Mouse (Mus musculus): ENCODE results near the gene Lats2.

DNA sequence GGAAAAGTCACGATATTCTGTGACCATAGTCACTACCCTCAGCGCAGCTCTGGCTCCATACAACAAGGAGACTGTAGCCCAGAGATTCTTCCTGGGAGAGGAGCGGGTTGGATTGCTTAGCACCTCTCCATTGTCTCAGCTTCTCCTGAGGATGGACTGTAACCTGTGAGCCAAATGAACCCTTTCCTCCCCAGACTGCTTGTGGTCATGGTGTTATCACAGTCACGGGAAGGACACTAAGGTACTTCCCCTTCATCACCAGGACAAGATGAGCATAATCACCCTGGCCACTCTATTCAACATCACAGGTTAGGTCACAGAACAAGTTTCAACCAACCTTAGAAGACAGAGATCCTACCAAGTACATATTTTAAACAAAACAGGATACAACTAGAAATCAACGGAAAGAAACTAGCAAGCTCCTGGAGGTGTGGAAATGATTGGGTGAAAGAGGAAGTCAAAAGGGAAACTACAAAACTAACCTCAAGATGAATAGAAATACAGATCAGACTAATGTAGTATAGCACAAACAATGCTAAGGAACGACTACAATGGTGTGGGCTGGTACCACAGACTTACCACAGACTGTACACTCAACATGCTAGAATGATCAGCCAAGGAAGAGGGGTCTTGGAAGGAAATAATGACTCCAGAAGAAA is 14.1 kb upstream of the Lats2 start:
- no peak for TF ChIP-seq CTCF (IDR thresholded peaks at IDR 0.05; ENCODE audit: low read depth)
- TF ChIP-seq EP300 (IDR thresholded peaks at IDR 0.05; ENCODE audit: low read depth): no peak

All from liver, embryonic 14.5 days (tissue).